Mouse (Mus musculus) midbrain, postnatal 0 days (tissue): ENCODE measurements around the gene Gm10309. TPM values are rescaled to one million over a fixed set of nuclear protein-coding genes. Genes with fewer than 3 reads are reported as not detected.

Experiments used
- ATAC-seq: fragments of 200-750 bp; cut with Nextera tagmentation; 2 replicates; pipeline ENCODE4 v1.8.0; 2017; ENCODE audit warnings: moderate number of reproducible peaks, mild to moderate bottlenecking, moderate TSS enrichment, moderate library complexity; ENCODE audit not compliant: low FRiP score
- DNase-seq: peaks from one replicate; pipeline ENCODE4 v3.0.0-alpha.2; 2015; ENCODE audit warnings: low spot score
- H3K27ac ChIP-seq: fragments of 300-500 bp; sonication (generic); 2 replicates; pipeline ENCODE4 v1.5.1; 2014; ENCODE audit warnings: low read depth, mild to moderate bottlenecking, low read length, mixed read lengths
- H3K27me3 ChIP-seq: fragments of 300-500 bp; sonication (generic); 2 replicates; pipeline ENCODE4 v1.6.1; 2014; ENCODE audit warnings: low read length, control low read depth, mixed read lengths; ENCODE audit not compliant: insufficient read depth
- H3K36me3 ChIP-seq: fragments of 300-500 bp; sonication (generic); 2 replicates; pipeline ENCODE4 v1.6.1; 2014; ENCODE audit warnings: low read length, control low read depth, mixed read lengths; ENCODE audit not compliant: insufficient read depth
- H3K4me1 ChIP-seq: fragments of 300-500 bp; sonication (generic); 2 replicates; pipeline ENCODE4 v1.6.1; 2014; ENCODE audit warnings: mild to moderate bottlenecking, control low read depth, antibody characterized with exemption, low read length, mixed read lengths; ENCODE audit not compliant: insufficient read depth
- H3K4me2 ChIP-seq: fragments of 300-500 bp; sonication (generic); 2 replicates; pipeline ENCODE4 v1.6.1; 2014; ENCODE audit warnings: low read depth, mild to moderate bottlenecking, low read length, mixed read lengths; ENCODE audit not compliant: poor library complexity, severe bottlenecking
- H3K4me3 ChIP-seq: fragments of 300-500 bp; sonication (generic); 2 replicates; pipeline ENCODE4 v1.5.1; 2014; ENCODE audit warnings: low read depth, mild to moderate bottlenecking, low read length, moderate library complexity
- H3K9ac ChIP-seq: fragments of 300-500 bp; sonication (generic); replicated peaks from 2 replicates; pipeline ENCODE4 v1.6.1; 2014; ENCODE audit warnings: mild to moderate bottlenecking, low read length, moderate library complexity, mixed read lengths; ENCODE audit not compliant: poor library complexity, severe bottlenecking
- H3K9me3 ChIP-seq: fragments of 300-500 bp; sonication (generic); 2 replicates; pipeline ENCODE4 v1.6.1; 2016; ENCODE audit warnings: low read length, control low read depth
- CTCF ChIP-seq: IDR thresholded peaks from 2 replicates; pipeline ENCODE4 v1.5.1; 2016; ENCODE audit warnings: antibody characterized with exemption, mild to moderate bottlenecking
- WGBS: fragments of 180-500 bp; shearing (Covaris S2); extraction: QIAGEN DNeasy Blood & Tissue Kit; methylation state at CpG from one replicate; pipeline ENCODE4 v1.1.7; 2014; 5-methylcytosine and 5-hydroxymethylcytosine counted together
- polyA plus RNA-seq: library from polyadenylated mRNA; unstranded; fragments of >200 nt; fragmentation: Nextera tagmentation; extraction: Ambion mirVana; gene quantifications from 2 replicates; pipeline ENCODE4 v1.2.1, GENCODE M21; 2015
- total RNA-seq: library from RNA; depleted of rRNA; stranded (reverse); fragments of >200 nt; gene quantifications from 2 replicates; pipeline ENCODE4 v1.2.3, GENCODE M21; 2014

Gm10309 gene
- total and polyA plus RNA-seq, 2 experiments from 2014 or later: 0.32 TPM; not detected in 1

DNA sequence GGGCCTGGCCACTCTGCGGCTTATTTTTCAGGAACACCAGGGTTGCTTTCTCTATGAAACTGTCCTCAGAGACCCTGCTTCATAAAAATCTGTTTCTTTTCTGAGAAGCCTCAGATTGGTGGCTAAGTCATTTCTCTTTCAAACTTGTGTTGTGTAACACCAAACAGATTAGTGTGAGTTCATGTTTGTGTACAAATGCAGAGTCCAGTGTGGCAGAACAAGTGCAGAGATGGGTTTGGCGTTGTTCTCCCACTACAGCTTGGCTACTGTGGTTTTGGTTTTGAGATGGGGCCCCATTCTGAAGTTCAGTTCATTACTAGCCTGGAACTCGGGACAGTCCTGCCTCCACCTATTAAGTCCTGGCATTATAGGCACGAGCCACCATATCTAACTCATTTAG, 7.7 kb downstream of the Gm10309 start:
- Histone ChIP-seq H3K36me3 (0 out of 2 replicates have a peak, but pooled peaks cover 3% of the 10 kb centered on the region), H3K27me3 (no peaks in the 10 kb centered on the region), H3K4me2 (no peak overlapping the region), H3K4me3 (no peak overlapping the region), H3K9me3 (no peaks in the 10 kb centered on the region), H3K4me1 (no peaks in the 10 kb centered on the region), H3K27ac (no peak overlapping the region), H3K9ac (no peak overlapping the region)
- no peak for DNase-seq
- TF ChIP-seq CTCF: no peak
- no peak for ATAC-seq
- 85% methylated on average over 4 of the region's 4 CpGs for WGBS

DNA sequence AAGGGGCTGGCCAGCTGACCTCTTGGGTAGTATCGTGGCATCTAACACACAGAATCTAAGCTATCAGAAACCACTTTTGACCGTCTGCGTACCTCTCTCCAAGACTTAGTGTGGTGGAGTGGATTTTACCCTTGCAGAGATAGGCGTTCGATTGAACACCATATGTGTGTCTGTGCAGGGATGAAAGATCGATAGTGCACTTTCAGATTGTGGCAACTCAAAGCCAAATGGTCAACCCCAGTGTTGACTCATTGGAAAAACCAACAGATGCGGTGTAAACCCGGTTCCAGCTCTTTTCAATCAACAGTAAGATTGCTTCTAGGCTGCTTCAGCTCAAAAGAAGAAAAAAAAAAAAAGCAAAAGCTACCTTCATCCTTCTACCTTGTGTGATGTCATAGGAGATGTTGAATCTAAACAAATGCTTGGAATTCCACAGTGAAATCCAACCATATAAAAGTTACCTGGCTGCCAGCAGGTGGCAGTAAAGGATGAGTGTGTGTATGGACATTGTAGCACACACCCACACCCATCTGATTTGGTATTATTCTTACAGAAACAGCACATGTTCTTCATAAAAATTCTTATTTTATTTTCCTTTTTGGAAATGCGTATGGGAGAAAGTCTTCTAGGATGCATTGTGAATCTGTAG, 8.8 kb downstream of the Gm10309 start:
- Histone ChIP-seq H3K9me3 (no peaks in the 10 kb centered on the region), H3K9ac (no peak overlapping the region), H3K4me2 (no peak overlapping the region), H3K36me3 (0 out of 2 replicates have a peak, but pooled peaks cover 4% of the 10 kb centered on the region), H3K4me3 (no peak overlapping the region), H3K27me3 (no peaks in the 10 kb centered on the region), H3K27ac (no peak overlapping the region), H3K4me1 (no peaks in the 10 kb centered on the region)
- peak; percentile 84 for TF ChIP-seq CTCF
- 92% methylated on average over 9 of the region's 9 CpGs for WGBS
- ATAC-seq (0 out of 2 replicates have a peak, but pooled peaks have one; percentile 31), DNase-seq (peak; percentile 75)

- H3K27ac ChIP-seq: no peak overlapping the region
- TF ChIP-seq CTCF: no peak; the same call in 1 of the 2 replicates
- DNase-seq: no peak
- H3K9me3 ChIP-seq: no peaks in the 10 kb centered on the region
- no peak overlapping the region for H3K4me2 ChIP-seq
- no peak overlapping the region for H3K4me3 ChIP-seq
- H3K4me1 ChIP-seq: no peaks in the 10 kb centered on the region
- 0 out of 2 replicates have a peak, but pooled peaks cover 4% of the 10 kb centered on the region for H3K36me3 ChIP-seq
- H3K27me3 ChIP-seq: no peaks in the 10 kb centered on the region
- no peak overlapping the region for H3K9ac ChIP-seq
- no peak for ATAC-seq
- WGBS: 71% methylated on average over 6 of the region's 6 CpGs
Observed at GRCm38 (mm10) chr17:86494895-86495294, 10.1 kb downstream of the Gm10309 start.

GRCm38 (mm10) chr17:86494494-86494893, 10.5 kb downstream of the Gm10309 start:
- no peak for DNase-seq
- Histone ChIP-seq H3K4me2 (no peak overlapping the region), H3K36me3 (0 out of 2 replicates have a peak, but pooled peaks cover 4% of the 10 kb centered on the region), H3K27me3 (no peaks in the 10 kb centered on the region), H3K4me1 (no peaks in the 10 kb centered on the region), H3K27ac (no peak overlapping the region), H3K9me3 (no peaks in the 10 kb centered on the region), H3K4me3 (no peak overlapping the region), H3K9ac (no peak overlapping the region)
- no peak for ATAC-seq
- no peak for TF ChIP-seq CTCF
- WGBS: 91% methylated on average over 6 of the region's 6 CpGs

- Histone ChIP-seq H3K4me3 (no peak overlapping the region), H3K27me3 (no peaks in the 10 kb centered on the region), H3K36me3 (0 out of 2 replicates have a peak, but pooled peaks cover 4% of the 10 kb centered on the region), H3K4me1 (no peaks in the 10 kb centered on the region), H3K9me3 (no peaks in the 10 kb centered on the region), H3K27ac (no peak overlapping the region), H3K9ac (no peak overlapping the region), H3K4me2 (no peak overlapping the region)
- DNase-seq (no peak), ATAC-seq (no peak)
- 92% methylated on average over 8 of the region's 8 CpGs for WGBS
- TF ChIP-seq CTCF: no peak
Observed at GRCm38 (mm10) chr17:86493891-86494420, 11.1 kb downstream of the Gm10309 start.

DNA sequence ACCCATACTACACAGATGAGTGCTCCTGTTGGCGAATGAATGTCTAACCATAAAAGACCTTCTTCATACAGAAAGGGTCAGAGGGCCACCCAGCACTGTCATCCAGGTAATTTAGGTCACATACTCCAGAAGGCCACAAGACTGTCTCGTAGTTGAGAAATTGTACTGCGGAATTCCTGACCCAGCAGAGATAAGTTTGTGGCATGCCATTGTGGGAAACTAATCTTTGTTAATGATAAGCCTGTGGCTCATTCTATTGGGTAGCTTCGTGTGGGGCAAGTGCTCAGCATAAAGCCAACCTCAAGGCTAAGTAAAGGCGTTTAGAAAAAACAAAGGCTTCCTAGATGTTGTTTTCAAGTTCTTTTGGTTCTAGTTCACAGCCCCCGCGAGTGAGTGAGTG, 12.7 kb downstream of the Gm10309 start:
- TF ChIP-seq CTCF: no peak
- H3K27me3 ChIP-seq: no peaks in the 10 kb centered on the region
- H3K4me3 ChIP-seq: no peak overlapping the region
- WGBS: 90% methylated on average over 7 of the region's 7 CpGs
- no peaks in the 10 kb centered on the region for H3K4me1 ChIP-seq
- H3K4me2 ChIP-seq: no peak overlapping the region
- no peak overlapping the region for H3K9ac ChIP-seq
- no peak overlapping the region for H3K27ac ChIP-seq
- ATAC-seq (no peak), DNase-seq (no peak)
- H3K9me3 ChIP-seq: no peaks in the 10 kb centered on the region
- 0 out of 2 replicates have a peak, but pooled peaks cover 4% of the 10 kb centered on the region for H3K36me3 ChIP-seq
